Mouse (Mus musculus) thymus, adult 2 months (tissue): Measurements from ENCODE around the gene Atp6v0a4.

Experiments
- CTCF ChIP-seq: fragments of 200-500 bp; IDR thresholded peaks from 2 replicates; pipeline ENCODE4 v1.5.1; 2012; ENCODE audit warnings: mild to moderate bottlenecking, control low read depth, low read length, moderate library complexity, borderline replicate concordance; ENCODE audit not compliant: control insufficient read depth, poor library complexity, insufficient read depth; ENCODE audit errors: extremely low read depth
- POLR2A ChIP-seq: fragments of 200-500 bp; IDR thresholded peaks from 2 replicates; pipeline ENCODE4 v1.6.1; 2012; ENCODE audit warnings: mild to moderate bottlenecking, low read length, control low read depth, moderate library complexity; ENCODE audit not compliant: control insufficient read depth, poor library complexity, insufficient read depth; ENCODE audit errors: extremely low read depth

GRCm38 (mm10) chr6:38147301-38147700, 22.9 kb upstream of the Atp6v0a4 start:
- TF ChIP-seq CTCF: no peak
- TF ChIP-seq POLR2A: no peak
